Mouse (Mus musculus): ENCODE results near the gene Sestd1.

- TF ChIP-seq POLR2A (IDR thresholded peaks at IDR 0.05; ENCODE audit: borderline replicate concordance, control insufficient read depth, low read depth, low read length), result no peak
- no peak for TF ChIP-seq CTCF (IDR thresholded peaks at IDR 0.05; ENCODE audit: control insufficient read depth, insufficient read depth, low read length)
These were observed 22.4 kb upstream of the Sestd1 start for GRCm38 (mm10) chr2:77302655-77303348.
